Mouse (Mus musculus) adrenal gland, postnatal 4 days (tissue): ENCODE results near the gene Cutal. TPM values are rescaled to one million over a fixed set of nuclear protein-coding genes. Genes with fewer than 3 reads are reported as not detected.

Experiments
- DNase-seq, 2 experiments: peaks; one replicate each; pipeline ENCODE4 v3.0.0; 2021 to 2022; ENCODE audit warnings: low spot score in 2 of 2, mixed read lengths in 2 of 2
- total RNA-seq, 2 experiments: library from RNA; stranded (reverse); gene quantifications; 2 replicates each; pipeline ENCODE4 v1.2.3; 2021

The Cutal gene
- total RNA-seq, 2 experiments from 2014 or later = 2.4 to 3.0 TPM

DNA sequence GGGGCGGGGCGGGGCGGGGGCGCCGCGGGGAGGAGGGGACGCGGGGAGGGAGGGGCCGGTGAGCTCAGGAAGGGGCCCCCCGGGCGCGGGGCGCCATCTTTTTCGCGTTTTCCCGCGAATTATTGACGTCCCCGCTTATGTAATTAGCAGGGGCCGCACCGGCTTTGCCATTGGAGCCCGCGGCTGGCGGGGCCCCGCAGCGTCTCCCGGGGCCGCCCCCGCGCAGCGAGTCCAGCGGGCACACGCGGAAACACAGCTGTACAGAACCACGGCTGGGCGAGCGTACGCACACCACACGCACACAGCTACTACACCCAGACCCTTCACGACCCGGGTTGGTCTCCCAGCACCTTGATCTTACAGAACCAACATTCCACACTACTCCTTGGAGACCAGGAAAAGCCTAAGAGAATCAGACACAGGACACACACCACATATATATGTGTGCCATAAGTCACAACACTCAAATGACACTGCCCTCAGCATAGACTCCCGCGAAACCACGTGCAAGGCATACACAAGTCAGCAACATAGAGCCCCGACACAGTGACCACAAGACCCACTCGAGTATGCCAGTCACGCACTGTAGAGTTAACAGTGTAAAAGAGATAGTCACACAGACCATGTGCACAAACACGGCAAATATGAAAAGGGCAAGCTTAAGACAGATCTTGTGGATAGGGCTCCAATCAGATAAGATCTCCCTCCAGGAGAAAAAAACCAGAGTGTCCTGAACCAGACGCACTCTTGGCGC, 40.0 kb downstream of the Cutal start:
- peak in 1 of 2 experiments; percentile 27 for DNase-seq

DNA sequence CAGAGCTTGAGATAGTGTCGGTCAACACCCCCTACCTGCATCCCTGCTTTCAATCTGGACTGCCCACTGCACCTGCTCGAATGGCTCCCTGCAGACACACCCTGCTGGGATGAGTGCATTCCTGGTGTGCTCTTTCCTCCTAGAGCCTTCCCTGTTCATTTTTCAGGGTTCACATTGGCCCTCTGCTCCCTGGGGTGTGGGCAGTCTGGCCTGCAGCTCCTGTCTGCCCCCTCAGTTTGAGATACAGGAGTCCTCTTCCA, 40.6 kb downstream of the Cutal start:
- no peak for DNase-seq

DNA sequence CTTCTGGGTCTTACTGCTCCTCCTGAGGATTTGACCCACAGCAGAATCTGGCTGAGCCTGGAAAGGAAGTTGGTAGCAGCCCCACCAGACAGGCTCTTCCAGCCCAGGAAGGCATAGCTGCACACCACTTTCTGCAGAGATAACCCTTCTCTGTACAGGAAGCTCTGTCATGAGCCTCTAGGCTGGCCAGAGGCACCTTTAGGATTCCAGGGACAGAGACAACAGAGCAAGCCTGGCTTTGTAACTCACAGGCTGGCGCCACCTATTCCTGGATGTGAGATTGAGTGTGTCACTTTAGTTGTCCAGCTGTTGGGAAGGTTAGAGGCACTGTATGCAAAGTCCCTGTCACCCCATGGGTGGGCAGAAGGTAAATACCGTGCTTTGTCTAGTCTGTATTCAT, 40.9 kb downstream of the Cutal start:
- DNase-seq = no peak

DNA sequence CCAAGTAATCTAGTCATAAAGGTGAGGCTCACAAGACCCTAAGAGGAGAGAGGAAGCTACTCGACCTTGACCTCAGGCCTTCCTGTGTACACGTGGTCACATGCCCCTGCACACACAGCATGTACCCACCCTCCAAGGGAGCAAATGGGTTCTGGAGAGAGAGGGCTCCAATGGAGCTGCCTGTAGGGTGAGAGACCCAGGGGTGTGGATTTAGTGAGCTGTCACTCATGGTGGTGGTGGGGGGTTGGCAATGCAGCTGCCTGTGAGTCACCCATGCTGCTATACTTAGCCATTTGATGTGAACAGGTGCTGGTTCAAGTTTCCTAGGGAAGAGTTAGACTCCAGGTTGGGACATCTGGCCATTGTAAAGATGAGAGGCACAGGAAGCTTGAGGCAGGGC, 45.9 kb downstream of the Cutal start:
- DNase-seq = no peak

DNA sequence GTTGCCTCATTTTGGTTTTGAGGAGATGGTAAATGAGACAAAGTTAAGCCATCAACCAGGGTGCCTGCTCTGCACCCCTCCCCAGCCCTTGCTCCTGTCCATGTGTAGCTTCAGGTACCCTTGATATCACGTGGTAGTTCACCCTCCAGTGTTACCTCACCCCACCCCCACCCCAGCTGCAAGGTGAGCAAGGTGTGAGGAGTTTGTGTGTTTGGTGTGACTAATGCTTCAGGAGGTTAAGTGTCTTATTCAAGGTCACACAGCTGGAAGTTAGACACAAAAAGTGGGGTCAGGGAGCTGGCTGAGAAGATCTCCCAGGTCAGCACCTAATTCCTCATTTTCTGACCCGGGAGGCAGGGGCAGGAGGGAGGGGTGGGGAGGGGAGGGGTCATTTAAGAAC, 48.5 kb downstream of the Cutal start:
- no peak for DNase-seq

DNA sequence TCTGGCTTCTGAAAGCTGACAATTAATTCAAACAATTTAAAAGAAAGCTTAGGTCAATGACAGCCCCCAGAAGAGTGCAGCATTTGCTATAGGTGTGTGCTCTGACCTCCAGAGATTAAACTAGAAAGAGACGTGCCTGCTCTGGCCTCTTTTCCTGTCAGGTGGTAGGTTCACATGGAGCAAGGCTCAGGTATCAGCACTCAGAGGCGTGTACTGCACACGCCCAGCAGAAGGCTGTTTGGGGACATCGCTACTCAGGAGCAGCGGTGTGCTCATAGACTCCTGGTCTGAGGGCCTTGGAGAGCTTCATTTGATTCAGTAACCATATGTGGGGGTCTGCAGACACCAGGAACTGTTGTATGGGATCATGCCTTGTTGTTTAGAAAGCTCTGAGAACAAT, 53.1 kb downstream of the Cutal start:
- no peak for DNase-seq

DNA sequence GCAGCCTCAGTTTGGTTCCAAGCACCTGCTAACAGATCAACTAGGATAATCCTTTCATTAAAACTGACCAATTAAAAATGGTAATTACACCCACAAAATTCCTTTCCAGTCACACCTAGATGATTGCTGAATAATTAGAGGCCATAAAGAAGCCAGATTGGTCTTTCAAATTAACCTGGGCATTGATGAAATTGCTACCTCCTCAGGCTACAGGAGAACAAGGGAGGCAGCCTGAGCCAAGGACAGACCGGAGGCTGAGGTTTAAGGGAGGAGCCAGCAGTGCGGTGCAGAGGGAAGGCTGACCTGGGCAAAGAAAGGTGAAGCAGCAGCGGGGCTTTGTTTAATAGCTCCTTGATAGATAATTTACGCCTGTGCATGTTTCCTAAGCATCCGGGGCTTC, 63.3 kb downstream of the Cutal start:
- no peak for DNase-seq

DNA sequence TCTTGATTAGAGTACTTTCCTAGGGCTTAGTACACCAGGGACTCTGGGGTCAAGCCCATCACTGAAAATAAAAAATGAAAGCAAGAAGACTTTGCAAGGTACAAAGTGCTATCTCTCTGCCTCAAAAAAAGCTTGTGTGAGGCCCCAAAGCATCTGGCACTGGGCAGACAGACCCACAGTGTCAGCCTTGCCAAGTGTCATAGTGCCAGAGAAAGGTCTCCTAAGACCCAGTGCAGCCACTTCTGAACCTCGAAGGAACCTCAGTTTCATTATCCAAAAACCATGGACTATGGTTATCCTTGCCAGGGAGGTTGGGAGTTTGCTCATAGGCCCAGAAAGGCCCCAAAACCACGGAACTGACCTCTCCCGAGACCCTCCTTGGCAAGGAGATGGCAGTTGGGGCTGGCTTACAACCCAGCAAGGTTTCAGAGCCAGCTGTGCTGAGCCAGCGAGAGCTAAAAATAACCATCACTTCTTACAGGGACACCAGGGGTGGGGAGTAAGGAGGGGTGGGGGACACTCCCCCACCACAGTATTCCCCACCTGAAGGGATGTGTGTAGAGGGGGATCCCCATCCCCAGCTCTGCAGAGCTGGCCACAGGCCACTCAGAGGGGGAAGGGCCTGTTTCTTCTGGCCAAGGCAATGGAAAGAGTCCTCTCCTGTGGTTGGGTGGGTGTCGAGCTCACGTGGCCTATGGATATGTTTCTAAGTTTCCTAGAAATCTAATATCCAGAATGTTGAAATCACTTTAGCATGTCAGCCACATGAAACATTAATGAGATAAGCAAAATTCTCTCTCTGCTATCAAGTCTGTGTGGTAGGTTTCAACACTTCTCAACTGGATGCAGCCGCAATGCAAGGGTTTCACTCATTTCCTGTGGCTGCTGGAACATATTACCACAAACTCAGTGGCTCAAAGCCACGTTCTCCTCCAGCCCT, 64.3 kb downstream of the Cutal start:
- DNase-seq = no peak

DNA sequence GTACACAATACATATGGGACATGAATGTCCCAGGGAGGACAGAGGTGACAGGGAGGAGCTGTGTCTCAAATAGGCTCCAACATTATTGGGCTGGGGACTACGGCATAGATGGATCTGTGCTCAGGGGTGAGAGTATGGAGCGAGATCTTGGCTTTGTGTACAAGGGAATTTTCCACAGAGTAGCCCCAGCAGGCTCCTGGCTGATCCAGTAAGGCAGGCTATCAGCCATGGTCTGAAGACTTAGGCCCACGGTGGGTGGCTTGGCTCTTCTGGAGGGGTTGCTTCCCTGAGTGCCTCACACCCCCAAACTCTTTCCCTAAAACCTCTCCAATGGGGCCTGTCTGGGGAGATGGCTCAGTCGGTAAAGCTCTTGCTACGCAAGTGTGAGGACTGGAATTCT, 66.0 kb downstream of the Cutal start:
- no peak for DNase-seq

DNA sequence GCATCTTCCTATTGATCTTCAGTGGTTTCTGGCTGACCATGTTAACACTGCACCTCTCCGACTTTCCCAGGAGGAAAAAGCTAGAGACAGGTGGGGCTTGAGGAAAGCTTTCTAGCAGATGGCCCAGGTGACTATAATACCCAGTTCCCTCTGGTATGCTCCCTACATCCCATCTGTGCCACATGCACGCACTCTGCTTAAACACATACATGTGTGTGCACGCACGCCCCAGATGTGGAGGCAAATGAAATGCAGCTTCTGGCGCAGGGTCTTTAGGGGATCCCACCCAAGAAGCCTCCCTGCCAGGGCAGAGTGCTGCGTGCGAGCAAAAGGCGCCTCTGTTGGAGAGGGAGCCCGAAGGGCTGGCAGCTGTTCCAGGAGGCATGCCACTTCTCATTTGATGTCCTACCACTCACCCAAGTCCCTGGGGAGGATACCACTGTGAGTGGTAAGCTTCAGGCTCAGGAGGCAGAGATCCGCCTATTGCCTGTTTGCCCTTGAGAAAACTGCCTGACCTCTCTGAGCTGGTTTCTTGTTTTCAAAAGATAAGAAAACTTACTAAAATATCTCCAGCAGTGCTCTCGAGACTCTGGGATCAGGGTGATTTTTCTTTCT, 67.0 kb downstream of the Cutal start:
- no peak for DNase-seq

Other genes starting within 250 kb of the Cutal start
- gene Gapvd1, start 119.2 kb upstream of the Cutal start, total RNA-seq = 10 to 100 TPM; 69.2 to 79.9 TPM
- gene Hspa5, start 102.4 kb upstream of the Cutal start, total RNA-seq = 100 to 1,000 TPM; 449 to 473 TPM
- 10 to 100 TPM; 29.7 to 31.4 TPM for gene Rabepk, start 74.5 kb upstream of the Cutal start, total RNA-seq
- gene Fbxw2, start 48.1 kb upstream of the Cutal start, total RNA-seq = 10 to 100 TPM; 70.4 to 77.6 TPM
- gene Gm34653, start 41.4 kb upstream of the Cutal start, total RNA-seq = under 1 TPM in 1 of 2 experiments, not detected in 1; 0.17 TPM
- gene Psmd5, start 572 bp downstream of the Cutal start, total RNA-seq = 10 to 100 TPM; 41.5 to 41.7 TPM
- gene Phf19, start 39.6 kb downstream of the Cutal start, total RNA-seq = 10 to 100 TPM in 1 of 2 experiments, 1 to 10 TPM in 1; 8.3 to 10.4 TPM
- 1 to 10 TPM; 2.1 to 3.4 TPM for gene Traf1, start 87.4 kb downstream of the Cutal start, total RNA-seq
- 10 to 100 TPM in 1 of 2 experiments, 1 to 10 TPM in 1; 1.2 to 35.5 TPM for gene Hc, start 187.0 kb downstream of the Cutal start, total RNA-seq
- 10 to 100 TPM in 1 of 2 experiments, 1 to 10 TPM in 1; 1.3 to 16.5 TPM for gene AI182371, start 227.1 kb downstream of the Cutal start, total RNA-seq
- gene Cntrl, start 235.1 kb downstream of the Cutal start, total RNA-seq = 10 to 100 TPM; 33.3 to 36.4 TPM